Mouse (Mus musculus): Measurements from ENCODE around the gene Cip2a.

Gene Cip2a

DNA sequence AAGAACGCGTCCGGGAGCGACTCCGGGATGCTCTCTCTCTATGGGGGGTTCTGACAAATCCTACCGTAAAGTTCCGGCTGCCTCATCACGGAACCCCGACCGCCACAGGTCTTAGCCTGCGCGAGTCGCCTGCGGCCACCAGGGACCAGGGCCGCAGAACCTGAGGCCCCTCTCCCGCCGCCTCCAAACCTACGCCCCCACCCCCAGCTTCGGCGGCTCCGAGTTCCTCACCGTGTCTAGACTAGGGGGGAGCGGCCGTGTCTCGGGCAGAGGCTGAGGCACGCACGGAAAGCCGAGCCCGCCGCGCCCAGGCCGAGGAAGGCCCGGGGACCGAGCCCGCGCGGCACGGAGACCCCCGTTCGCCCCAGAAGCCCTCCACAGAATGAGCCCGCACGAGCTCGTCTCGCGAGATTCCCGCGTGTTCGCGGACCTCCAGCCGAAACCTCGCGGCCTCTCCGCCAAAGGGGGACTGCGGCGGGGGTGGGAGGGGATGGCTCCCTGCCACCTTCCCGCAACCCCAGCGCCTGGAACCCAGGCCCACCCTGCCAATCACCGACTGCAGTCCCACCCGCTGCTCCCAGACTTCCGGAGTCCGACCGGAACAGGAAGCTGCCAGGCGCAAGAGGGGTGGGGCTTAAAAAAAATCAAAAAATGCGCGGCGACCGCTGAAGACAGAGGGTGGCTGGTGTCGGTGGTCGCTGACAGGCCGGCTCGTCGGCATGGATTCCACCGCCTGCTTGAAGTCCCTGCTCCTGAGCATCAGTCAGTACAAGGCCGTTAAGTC lies at the start of gene Cip2a, which contains the start of gene Dzip3:
Cip2a (plus strand) TSS at position 627 of the 784 bp plus-strand sequence.
Dzip3 (minus strand) TSS at position 607 of the 784 bp plus-strand sequence.
- DNase-seq: peak; percentile 91

DNA sequence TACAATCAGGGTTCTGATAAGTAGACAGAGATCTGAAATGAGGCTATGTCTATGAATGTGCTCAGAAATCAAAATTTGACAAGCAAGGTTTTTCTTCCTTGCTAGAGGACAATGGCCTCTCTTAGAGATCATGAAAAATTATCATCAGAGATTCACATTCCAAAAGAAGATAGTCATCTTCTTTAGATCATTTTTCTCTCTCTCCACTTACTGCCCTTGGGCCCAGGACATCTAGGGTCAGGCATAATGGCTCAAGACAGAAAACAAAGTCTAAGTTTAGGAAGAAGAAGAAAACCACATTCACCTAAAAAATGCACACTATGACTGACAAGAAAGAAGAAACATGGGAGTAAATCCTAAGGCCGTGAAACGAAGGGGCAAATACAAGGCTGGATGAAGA lies 21.0 kb upstream of the Cip2a start:
- no peak for DNase-seq

DNA sequence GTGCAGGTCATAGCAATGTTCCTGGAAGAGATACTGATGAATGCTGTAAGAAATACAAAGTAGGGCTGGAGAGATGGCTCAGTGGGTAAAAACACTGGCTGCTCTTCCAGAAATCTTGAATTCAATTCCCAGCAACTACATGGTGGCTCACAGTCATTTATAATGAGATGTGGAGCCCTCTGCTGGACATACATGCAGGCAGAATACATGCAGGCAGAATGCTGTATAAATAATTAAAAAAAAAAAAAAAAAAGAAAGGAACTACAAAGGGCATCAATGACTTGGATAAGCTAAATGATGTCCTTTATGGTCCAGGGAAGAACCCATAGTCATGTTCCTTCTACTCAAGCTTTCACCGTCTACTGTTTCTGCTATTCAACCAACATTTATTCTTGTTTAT lies 20.4 kb upstream of the Cip2a start:
- DNase-seq: no peak

DNA sequence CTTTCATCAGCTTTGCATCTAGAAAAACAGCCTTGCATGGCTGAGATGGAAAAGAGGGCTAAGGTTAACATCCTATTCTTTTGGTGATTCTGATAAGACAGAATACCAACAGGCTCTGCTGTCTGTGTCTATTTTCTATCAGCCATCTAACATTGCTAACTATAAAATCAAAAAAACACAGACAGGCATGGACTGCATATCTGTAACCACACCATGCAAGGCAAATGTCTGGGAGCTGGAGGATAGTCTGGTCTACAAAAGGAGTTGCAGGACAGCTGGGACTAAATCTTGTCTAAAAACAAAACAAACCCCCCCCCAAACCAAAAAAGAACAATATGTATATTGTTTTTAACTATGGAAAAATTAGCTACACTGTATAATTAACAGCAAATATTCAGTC lies 14.0 kb upstream of the Cip2a start:
- no peak for DNase-seq

DNA sequence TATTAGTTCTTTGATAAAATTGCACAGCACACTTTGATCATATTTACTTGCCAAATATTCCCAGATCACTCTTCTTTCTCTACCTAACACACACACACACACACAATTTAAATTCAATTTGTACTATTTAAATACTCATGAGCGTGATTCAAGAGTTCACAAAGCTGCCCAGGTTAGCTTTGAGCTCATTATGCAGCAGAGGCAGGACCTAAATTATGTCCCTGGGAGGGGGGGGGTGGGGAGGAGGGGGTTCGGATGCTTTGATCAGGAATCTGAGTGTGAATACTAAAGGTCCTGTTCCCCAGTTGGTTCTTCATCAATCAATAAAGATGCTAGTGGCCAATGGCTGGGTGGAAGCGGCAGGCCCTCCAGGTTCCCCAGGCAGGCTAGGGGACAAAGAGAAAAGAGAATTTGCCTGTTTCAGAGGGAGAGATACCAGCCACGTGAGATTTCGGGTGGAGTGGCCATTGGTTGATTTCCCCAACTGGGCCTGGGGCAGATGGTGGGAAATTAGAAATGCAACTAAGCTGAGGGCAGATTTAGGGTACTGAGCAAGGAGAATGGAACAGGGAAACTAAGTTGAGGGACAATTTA lies 8.9 kb upstream of the Cip2a start:
- no peak for DNase-seq

DNA sequence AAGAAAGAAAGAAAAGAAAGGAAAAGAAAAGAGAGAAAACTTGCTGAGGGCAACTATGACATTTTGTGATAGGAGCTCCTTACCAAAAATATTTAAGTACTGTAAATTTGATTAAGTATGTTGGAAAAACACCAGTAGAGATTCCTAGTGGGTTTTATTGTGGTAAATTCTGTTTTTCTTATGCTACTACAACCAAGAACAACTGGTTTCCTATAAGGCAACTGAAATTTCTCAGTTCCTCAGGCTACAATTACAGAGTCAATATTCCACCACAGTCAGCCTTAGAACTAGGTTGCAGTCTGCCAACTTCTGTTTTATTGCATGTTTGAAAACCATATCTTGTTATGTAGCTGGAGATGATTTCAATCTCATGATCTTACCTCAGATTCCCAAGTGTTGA lies 4.3 kb upstream of the Cip2a start:
- no peak for DNase-seq

DNA sequence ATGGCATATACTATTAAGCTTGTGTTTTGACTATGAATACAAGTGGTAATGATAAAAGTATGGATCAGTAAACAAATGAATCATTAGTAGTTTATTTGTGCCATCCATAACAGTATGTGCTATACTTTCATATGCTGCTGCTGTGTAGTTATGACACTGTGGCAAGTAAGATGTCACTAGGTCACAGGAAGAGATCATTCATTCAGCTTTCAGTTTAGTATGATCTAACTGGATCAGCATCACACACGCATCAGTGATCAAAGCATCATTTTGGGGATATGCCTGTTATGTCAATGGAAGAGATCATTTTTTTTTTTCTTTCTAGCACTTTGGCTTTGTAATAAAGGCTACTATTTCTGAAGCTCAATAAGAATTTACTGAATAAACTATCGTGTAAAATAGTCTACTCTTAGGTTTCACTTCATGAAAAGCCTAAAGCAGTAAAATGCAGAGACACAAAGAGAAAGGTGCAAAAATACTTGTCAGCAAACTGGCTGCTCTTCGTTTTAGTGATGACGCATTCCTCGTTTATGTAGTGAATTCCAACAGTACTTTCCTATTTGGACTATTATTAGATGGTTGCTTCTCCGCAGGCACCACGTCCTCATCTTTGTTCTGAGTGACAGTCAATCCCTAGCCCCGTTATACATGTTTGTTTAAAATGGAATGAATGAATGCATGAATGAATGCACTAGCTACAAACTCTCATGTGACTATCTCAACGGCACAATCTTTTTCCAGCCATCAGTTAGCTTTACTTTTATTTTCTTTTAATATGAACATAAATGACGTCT lies 1.4 kb upstream of the Cip2a start:
- DNase-seq: no peak

DNA sequence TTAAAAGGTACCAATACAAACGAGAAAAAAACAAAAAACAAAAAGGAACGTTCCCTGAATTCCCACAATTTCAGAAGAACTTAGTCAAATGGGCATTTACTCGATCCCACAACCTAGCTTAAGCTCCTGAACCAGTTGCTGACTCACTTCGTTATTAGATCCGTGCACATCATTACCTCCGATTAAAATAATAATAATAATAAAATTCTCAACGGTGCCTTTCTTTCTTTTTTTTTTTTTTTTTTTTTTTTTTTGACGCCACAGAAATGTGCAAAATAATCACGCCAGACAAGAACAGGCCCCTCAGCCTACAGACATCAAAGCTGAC lies 790 bp upstream of the Cip2a start:
- no peak for DNase-seq

DNA sequence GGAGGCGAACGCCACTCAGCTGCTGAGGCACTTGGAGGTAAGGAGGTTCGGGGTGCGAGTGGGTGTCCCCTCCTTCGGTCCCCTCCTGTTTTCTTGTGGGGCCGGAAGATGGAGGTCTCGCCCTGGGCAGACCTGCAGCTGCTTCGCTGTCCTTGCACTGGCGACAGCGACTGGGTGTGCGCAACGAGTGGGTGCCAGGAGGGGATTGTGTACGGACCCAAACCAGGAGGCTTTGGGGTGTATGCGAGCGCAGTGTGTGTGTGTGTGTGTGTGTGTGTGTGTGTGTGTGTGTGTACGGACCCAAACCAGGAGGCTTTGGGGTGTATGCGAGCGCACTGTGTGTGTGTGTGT lies 333 bp downstream of the Cip2a start:
- DNase-seq: no peak

DNA sequence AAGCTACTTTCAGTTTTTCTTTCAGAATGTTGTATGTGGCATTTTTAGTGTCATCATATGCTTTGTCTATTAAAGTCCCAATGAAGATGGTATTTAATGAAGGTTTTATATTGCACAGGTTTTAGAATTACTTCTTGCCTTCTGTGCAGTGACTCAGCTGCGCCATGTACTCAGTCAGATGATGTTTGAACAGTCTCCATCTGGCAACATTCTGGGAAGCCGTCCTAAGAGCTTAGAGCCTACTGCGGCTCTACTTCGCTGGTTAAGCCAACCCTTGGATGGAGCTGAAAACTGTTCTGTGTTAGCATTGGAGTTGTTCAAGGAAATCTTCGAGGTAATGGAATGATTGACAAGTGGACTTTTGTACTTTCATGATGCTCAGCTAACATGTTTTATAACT lies 10.2 kb downstream of the Cip2a start:
- DNase-seq: no peak

DNA sequence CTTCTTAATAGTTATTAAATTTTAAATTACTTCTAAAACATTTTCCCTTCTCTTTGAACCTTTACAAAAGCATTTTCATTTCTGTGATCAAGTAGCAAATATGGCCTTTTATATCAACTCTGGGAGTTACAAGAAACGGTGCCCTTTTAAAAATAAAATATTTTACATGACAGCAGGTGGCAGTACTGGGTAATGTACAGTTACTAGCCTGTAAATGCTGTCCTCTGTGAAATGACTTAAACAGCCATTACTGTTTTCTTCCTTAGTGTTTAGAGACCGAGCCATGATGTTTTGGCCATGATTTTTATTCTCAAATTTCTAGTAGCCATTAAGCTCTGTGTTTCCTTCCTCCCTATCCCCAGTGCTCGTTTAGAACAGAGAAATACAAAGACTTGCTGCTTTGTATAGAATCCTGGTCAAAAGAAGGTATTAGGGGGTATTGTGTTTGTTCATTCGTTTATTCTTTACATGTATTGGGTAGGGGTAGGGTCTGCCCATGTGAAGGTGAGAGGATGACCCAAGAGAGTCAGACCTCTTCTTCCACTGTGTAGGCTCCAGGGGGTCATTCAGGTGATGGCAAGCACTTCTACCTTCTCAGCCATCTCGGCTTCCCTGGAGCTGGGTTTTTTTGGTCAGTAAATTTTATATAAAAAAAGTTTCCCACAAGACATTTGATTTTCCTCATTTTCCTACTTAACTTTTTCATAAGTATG lies 22.8 kb downstream of the Cip2a start:
- DNase-seq: no peak

DNA sequence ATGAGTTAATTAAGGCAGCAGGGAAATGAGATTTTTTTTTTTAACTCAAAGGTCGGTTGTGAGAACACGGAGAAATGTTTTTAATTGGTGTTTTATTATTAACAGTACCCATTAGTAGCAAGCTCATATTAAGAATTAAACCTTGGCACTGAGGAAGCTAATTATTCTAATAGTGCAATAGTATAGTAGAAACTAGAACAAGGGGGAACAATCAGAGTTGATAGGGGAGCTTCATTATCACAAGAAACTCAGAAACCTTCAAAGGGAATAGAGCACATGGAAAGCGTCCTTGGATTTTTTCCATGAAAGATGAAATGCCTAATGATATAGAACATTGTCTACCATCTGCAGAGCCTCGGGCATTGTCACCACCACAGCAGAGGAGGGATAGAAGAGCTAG lies 41.9 kb downstream of the Cip2a start:
- no peak for DNase-seq

DNA sequence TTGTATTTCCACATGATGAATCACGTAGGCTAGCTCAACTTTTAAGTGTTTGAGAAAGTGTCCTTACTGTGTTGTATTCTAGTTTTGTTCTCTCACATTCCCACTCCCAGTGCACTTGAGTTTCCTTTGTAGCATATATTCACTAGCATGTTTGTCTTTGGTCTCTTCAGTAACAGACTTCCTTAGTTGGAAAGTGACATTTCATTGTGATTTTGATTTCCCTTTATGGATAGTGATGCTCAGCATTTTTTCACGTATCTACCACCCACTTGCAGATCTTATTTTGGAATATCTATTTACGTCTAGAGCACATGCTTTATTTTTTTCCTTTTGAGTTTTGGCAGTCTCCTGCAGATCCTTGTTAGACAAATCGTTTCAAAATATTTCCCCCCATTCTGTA lies 43.8 kb downstream of the Cip2a start:
- DNase-seq: no peak

DNA sequence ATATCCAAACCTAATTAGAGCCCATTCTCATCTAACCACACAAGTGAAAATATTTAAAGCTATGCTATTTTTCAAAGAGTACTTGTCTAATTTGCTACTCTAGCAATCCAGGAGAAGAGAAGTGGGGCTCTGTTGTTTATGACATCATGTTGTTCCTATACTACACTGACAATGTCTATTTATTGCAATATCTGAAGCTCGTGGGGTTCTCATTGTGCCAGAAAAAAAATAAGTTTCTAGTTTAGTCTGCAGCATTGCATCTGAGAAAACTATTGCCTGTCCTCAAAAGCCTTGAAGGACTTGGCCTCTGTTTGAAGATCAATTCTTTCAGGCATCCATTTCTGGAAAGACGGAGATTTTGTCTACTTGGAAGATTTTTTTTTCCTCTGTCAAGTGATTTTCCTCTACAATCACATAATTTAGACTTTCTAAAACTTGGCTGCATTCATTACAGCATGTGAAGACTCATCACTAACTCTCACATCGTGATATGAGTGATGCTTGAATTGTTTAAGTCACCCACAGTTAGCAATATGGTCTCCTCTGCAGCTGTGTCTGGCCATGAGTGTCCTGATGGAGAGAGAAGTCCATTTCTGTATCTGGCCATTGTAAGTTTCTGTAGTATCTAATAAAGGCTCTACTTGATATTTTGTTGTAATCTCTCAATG lies 46.7 kb downstream of the Cip2a start:
- no peak for DNase-seq

DNA sequence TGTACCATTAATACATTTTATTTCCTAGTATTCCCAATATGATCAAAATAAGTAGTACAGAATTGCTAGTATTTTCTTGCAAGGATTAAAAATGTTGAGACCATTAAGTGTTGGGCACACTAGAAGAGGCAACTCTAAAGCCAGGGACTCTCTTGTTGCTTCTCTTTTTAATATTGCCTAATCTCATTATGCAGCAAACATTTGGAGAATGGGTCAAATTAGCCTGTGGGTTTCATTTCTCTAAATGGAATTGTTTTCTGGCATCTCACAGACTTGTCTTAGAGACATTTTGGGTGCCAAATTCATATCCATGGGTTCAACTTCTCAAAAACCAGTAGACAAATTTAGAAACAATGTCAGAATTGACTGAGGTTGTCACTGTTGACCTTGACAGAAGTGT lies 55.2 kb downstream of the Cip2a start:
- no peak for DNase-seq

DNA sequence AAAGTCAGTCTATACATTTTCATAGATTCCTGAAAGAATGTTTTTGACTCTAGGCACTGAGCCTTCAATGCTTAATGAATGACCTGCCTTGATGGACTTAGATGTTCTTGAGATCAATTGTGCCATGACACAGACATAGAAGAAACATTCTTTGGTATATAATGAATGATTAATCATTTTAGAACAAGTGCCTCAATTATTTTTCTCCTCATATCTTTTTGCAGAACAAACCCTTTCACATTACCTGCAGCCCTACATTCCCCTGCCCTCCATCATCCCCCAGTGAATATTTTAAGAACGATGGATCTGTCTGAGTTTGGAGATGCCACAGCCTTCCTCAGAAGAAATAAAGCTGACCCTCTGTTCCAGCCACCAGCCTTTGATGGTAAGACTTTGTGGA lies 63.2 kb downstream of the Cip2a start, which contains the start of gene Myh15:
Myh15 (plus strand) TSS at position 301 of the 400 bp plus-strand sequence.
- no peak for DNase-seq

All from thymus, postnatal 25 days (tissue).